Mouse (Mus musculus) megakaryocyte-erythroid progenitor cell, adult 5-6 weeks (primary cell): Measurements from ENCODE around the gene Lama5. TPM values are rescaled to one million over a fixed set of nuclear protein-coding genes. Genes with fewer than 3 reads are reported as not detected.

Experiments used
- ATAC-seq: replicated peaks from 2 replicates; pipeline ENCODE4 v1.8.0; 2016; ENCODE audit warnings: mild to moderate bottlenecking, inconsistent platforms; ENCODE audit not compliant: severe bottlenecking, poor library complexity, low FRiP score, low TSS enrichment
- total RNA-seq, 2 experiments: library from RNA; stranded (forward) in 1 of 2; stranded (reverse) in 1 of 2; fragments of 200-1000, 215-1000 nt in 1 of 2; fragments of >200 nt in 1 of 2; fragmentation: Nextera tagmentation in 1 of 2; gene quantifications; 2 replicates each; pipeline ENCODE4 v1.2.3; 2014 to 2017

The Lama5 gene
- total RNA-seq, 2 experiments from 2014 or later, result 0.04 to 0.05 TPM

DNA sequence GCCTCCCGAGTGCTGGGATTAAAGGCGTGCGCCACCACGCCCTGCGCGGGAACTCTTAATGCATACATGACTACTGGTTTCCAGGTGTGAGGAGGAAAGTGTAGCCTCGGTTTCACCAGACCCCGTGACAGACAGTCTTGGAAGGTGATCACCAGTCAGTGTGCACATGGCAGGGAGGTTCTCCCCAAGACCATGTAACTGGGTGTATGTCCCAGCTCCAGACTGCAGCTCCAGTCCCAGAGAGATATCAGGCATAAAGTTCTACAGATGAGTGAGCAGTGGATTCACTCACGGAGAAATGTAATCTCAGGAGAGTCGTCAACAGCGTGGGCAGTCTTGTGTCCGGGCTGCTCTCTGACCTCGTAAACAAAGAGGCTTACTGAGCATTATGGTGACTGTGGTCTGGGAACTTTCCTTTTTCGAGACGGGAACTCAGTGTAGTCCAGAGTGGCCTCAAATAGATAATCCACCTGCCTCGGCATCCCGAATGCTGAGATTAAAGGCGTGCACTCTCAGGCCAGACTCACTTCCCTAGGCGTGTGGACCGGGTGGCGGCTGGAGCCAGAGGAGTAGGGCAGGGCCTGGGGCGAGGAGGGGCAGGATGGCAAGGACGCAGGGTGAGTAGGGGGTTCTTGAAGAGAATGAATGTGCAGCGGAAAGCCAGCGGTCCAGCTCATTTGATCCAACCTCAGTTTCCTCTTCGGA, 30.8 kb upstream of the Lama5 start:
- ATAC-seq, result peak; percentile 24

DNA sequence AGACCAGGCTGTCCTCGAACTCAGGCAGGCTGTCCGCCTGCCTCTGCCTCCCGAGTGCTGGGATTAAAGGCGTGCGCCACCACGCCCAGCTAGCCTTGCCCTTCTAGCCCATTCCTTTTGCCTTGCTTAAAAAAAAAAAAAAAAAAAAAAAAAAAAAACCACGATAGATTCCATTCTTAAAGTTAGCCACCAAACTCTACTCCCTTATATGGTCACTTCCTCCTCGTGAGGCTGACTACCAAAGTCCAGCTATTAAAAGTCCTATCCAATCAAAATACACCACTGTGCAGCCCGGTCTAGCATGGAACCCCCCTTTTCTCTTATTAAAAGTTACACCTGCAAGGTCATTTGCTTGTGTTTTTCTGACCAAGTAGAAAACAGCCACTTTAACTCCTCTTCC, 30.0 kb upstream of the Lama5 start:
- no peak for ATAC-seq

DNA sequence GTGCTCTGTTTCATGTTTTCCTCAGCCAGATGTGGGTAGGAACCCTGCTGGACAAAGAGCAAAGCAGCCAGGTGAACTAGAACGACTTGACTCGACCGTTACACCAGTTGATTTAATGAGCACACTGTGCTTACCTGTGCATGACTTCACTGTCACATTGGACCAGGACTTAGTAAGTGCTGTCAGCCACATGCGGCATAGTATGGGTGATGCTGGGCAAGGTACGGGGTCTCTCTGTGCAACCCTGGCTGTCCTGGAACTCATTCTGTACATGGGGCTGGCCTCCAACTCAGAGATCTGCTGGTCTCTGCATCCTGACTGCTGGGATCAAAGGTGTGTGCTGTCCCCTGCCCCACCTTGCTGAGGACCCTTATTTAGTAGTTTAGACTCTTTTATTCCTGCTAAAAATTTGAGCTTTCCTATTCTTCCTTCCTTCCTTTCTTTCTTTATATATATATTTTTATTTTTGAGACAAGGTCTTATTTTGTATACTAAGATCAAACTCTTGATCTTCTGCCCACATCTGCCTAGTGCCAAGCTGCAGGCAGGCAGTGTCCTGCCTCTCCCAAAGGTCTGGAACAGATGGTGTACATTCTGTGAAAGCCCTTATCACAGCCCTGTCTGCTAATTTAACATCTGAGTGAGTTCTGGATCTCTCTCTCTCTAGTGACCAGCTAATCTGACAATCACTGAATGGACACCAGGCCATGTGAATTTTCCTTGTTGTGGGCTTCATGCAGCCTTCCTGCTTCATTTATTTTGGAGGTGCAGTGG, 29.0 kb upstream of the Lama5 start:
- ATAC-seq, result no peak

DNA sequence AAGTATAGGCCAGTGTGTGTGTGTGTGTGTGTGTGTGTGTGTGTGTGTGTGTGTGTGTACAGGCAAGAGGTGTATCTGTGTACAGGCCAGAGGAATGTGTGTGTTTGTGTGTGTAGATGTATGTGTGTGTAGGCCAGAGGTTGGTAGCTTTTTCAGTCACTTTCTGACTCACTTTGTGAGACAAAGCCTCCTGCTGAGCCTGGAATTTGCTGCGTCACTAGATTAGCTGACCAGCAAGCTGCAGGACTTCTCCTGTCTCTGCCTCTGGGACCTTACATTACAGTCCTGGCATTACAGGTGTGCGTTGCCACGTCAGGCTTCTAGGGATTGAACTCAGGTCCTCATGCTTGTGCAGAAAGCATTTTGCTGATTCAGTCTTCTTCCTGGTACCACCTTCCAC, 26.2 kb upstream of the Lama5 start:
- ATAC-seq, result no peak

DNA sequence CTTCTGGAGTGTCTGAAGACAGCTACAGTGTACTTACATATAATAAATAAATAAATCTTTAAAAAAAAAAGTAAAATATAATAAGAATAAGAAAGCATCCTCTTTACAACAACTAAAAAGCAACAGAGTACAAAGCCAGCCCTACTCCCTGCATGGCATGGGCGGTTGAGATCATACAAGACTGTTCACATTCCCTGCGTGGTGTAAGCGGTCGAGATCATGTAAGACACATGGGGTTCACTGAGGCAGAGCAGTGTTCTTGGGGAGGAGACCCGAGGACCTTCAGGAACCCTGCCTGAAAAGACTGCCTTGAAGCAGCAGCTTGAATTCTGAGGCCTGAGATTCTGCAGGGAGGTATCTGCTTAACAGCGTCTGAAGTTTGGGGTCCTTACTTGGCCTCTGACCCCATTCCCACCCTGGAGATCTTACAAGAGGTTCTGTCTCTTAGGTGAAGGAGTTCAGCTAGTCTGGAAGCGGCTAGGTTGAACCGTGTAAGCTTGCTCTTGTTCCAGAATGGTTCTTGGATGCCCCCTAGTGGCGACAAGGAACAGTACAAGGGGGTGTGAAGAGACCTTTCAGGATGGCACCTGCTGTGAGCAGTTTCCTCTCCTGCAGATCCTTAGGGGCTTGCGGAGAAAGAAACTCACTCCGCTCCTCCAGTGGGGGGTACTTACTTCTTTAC, 25.4 kb upstream of the Lama5 start:
- peak; percentile 84 for ATAC-seq

- ATAC-seq, result no peak
These were observed 23.4 kb upstream of the Lama5 start for GRCm38 (mm10) chr2:180248947-180249660.

DNA sequence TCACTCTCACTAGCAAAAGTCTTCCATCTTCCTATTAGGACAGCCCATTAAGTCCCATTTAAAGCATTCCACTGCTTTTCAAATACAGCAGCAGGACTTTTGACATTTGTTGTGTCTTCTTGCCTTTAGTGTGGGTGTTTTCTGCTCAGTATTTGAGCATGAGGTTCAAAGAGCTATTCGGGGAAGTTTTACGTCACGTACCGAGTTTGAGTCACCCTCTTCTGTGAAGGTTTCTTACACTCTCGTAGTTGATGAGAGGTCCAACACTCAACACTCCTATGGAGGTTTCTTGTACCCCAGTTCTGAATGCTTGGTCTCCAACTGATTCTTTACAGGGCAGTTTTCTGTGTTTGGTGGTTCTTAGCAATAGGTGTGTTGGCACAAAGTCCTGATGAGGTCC, 22.3 kb upstream of the Lama5 start:
- no peak for ATAC-seq

DNA sequence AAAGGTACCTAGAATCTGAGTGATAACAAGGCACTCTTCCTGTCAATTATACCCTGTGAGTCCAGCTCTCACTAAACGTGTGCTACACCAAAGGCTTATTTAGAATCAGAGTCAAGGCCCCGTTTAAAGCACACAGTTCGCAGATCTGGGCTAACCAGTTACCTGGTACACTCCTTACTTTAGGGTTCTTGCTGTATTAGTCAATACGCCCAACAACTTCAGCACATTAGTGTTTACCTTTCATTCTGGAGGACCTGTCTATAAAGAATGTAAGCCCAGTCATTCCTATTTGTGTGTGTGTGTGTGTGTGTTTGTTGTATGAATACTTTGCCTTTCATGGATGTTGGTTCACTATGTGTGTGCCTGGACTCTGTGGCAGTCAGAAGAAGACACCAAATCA, 17.4 kb upstream of the Lama5 start:
- ATAC-seq, result no peak

DNA sequence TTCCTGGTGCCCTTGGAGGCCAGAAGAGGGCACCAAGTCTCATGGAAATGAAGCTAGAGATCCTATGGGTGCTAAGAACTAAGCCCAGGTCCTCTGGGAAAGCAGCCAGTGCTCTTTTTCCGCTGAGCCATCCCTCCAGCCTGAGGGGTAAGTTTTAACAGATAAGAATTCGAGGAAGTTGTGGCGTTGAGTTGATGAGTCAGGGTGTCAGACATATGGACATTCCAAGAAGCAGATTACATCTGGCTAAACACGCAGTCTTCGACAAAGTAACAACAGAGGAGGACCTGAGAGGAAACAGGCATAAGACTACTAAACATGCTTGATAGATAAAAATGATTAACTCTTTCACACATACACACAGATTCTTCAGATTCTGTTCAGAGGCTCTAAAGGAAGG, 12.9 kb upstream of the Lama5 start:
- ATAC-seq, result no peak

DNA sequence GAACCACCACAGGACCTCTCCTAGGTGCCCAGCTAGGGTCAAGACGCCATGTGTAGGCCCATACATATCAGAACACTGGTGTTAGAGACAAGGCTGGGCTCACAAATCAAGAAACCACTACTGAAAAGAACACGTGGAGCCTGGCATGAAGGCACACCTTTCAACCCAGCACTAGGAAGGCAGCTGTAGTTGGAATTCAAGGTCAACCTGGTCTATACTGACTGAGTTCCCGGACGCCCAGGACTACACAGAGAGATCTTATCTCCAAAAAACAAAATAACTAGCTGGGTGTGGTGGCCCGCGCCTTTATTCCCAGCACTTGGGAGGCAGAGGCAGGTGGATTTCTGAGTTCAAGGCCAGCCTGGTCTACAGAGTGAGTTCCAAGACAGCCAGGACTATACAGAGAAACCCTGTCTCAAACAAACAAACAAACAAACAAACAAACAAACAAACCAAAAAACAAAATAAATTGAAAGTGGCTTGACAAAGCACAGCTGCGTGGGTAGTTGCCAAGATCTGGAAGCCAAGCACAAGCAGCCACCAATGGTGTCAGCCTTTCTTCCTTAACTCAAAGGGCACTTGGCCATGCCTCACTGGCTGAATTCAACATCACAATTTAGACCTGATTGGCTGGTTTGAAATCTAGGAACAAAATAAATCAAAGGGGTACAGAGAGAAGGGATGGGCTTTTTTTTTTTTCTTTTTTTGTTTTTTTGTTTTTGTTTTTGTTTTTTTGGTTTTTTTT, 12.1 kb upstream of the Lama5 start:
- no peak for ATAC-seq

DNA sequence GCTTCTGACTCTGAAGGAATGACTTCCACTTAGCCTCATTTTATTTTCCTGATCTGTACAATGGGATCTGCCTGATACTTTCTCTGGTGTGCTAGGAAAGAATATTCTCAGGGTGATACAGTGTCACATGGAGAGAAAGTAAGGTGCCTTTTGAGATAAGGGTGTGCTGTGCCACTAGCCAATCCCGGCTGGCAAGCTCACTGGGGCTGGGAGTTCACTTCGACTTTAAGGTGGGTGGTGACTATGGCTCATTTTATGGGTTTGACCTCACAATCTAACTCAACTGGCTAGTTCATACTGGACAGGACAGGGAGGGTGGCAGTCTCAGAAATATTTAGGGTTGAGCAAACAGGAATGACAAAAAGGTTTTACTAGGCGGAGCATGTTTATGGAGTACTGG, 11.3 kb upstream of the Lama5 start:
- peak; percentile 93 for ATAC-seq

- peak; percentile 39; the same call in 1 of the 2 replicates for ATAC-seq
These were observed 10.8 kb upstream of the Lama5 start for GRCm38 (mm10) chr2:180236500-180236899.

DNA sequence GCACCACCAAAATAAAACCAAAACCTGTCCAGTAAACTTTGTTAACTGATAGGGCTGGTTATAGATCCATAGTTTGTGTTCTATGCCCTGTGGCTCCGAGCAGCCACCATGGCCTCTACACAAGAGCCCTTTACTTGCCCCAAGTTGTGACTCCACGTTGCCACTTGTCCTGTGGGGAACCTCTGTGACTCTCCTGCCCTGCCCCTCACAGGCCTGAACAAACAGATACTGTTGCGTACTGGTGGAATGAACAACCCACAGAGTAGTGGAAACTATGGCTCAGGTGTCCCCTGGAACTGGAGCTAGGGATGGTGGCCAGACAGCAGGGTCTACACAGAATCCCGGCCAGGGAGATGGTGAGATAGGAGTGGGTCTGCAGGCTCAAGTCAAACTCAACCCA, 10.1 kb upstream of the Lama5 start:
- no peak for ATAC-seq

- ATAC-seq, result no peak
These were observed 9.3 kb upstream of the Lama5 start for GRCm38 (mm10) chr2:180234980-180235379.

- no peak for ATAC-seq
These were observed 8.7 kb upstream of the Lama5 start for GRCm38 (mm10) chr2:180234353-180234752.

DNA sequence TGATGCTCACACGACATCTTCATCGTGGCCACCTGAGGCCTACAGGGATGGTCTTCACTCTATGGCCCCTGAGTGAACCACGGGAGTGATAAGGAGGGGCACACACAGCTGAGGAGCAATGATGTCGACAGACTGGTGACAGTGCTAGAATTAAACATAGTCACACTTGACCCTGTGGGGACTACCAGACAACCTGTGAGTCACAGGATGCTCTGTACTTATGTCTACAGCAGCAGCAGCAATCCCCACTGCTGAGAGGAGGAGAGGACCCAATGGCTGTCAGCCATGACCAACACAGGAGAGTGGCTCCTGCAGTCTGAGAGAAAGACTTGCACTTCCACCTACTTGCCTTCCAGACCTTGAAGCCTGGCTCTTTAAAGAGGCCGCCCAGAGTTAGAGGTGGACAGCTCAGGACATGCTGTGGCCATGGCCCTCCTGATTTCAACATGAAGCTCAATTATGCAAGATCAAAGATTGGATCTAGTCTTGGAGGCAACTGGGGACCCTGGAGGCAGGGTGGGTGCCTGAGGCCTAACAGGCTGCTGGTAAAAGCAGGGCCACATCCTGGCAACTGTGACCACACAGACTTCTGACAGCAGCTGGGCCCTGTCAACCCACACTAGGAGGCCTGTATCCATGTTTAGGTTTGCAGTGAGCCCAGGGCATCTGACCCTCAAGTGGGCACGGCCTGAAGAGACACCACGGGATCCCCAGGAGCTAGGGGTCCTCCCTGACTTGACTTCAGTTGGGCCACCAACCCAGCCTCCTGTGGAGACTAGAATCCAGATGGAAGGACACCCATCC, 7.6 kb upstream of the Lama5 start:
- ATAC-seq, result no peak

DNA sequence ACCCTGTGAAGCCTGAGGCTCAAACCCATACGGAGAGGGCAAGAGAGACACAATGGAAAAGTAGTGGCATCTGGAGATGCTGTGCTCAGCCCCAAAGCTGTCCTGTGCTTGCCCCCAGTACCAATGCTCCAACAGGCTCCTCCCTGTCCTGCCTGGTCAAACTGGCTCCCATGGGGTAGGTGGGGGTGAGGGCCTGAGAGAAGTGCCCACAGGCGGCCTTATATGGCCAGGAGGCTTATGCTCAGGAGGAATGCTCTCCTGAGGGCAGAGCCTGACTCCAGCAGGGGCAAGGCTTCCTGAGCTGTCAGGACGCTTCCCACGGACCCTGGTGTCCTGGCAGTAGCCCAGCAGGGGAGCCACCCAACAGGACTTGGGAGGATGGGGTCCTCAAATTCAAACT, 4.8 kb upstream of the Lama5 start:
- no peak for ATAC-seq

- ATAC-seq, result no peak
These were observed 3.5 kb upstream of the Lama5 start for GRCm38 (mm10) chr2:180229129-180229528.

- ATAC-seq, result no peak
These were observed 2.9 kb upstream of the Lama5 start for GRCm38 (mm10) chr2:180228592-180228991.
